Mouse (Mus musculus) CH12F3 (cell line): ENCODE results near the gene Fitm2.
"Not testable (repeated sequence)": the region's sequence is repeated elsewhere in the genome, so short reads cannot be mapped to it uniquely, and the experiment has no call there.

Experiments used
- in situ Hi-C: fragments of 300-500 bp; cut with MboI; formaldehyde crosslinking; loops from 2 replicates; pipeline ENCODE4 v1.14.3; 2020; ENCODE audit warnings: low sequenced_read_pairs

The Fitm2 gene

DNA sequence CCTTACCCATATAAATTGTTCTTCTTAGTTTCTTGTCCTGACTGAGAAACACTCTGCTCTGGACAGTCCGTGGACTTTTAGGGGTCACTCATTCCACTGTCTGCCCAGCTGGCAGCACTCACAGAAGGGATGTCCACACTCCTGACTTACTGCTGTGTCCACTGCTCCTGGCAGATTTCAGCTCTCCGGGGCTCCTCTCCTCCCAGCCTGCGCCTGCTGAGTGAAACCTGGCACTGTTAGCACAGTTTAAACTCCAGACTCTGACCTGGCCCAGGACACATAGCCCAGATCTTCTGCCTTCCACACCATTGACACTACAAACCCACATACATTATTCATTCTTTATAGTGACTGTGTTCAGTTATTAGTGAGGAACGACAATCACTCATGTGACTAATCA is 8.4 kb downstream of the Fitm2 start:
- in situ Hi-C loops = no loop called here

DNA sequence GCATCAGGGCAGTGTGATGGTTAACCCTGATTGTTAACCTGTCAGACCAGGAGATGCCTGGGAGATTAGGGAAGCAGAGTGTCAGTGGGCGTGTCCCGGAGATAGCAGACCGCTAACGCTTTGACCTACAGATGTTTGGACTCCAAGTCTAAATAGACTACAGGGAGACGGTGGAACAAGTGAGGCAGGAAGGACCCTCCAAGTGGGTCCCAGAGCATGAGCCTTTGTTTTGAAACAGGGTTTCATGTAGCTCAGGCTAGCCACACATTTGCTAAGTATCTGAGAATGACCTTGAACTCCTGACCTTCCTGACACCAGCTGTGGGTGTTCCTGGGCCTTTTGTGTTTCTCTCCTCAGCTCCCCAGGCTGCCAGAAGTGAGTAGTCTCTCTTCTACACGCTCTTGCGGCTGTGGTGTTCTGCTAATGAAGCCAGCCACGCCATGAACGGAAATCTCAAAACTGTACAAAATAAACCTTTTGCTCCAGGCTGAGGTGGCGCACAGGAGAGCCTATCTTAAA is 9.1 kb downstream of the Fitm2 start:
- in situ Hi-C loops = no loop called here

DNA sequence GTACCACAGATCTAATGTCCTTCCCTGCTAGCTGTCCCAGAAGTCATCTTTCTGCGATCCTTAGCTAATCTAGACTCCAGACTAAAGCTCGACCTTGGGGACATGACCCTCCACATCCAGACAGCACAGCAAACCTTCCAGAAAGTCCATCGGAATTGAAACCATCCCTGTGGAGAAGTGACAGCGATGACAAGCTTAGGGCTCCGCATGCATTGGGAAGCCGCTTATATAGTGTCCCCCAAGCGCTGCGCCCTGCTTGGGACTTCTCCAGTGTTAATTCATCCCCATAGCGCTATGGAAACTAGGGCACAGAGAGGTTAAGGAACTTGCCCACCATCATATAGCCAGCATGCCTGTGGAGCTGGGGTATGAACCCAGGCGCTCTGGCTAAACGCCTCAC is 9.6 kb downstream of the Fitm2 start:
- in situ Hi-C loops = no loop called here

DNA sequence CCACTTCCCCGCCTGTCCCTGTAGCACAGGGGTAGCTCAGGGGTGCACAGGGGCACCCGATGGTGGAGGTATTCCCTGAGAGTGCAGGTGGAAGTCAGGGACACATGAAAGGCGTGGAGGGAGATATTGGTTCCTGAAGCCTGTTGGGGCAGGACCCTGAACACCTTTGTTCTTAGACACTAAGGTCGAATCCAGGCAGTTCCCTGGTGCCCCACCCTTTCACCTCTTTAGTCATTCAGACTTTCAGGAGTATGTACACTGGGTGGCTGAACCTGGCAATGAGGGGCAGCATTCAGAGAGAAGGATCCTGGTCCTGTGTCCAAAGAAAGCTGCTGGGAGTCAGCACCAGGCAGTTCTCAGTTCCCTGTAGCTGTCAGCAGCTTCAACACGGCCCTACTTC is 10.0 kb downstream of the Fitm2 start:
- in situ Hi-C loops = no loop called here

DNA sequence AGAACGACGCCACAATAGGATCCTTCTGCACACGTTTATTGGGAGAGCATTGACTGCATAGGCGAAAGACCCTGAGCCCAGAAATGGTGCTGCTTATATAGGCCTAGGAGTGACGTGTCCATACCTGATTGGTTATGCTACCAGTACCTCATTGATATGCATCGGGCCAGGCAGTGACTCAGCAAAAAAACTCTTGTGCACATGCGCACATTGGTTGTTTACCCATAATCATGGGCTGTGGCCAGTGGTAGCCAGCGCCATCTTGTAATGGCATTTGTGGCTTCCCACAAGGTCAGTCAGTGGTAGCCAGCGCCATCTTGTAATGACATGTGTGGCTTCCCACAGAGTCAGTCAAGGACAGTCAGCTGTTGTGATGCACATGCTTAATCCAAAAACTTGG is 11.1 kb downstream of the Fitm2 start:
- in situ Hi-C loops = not testable (repeated sequence)

DNA sequence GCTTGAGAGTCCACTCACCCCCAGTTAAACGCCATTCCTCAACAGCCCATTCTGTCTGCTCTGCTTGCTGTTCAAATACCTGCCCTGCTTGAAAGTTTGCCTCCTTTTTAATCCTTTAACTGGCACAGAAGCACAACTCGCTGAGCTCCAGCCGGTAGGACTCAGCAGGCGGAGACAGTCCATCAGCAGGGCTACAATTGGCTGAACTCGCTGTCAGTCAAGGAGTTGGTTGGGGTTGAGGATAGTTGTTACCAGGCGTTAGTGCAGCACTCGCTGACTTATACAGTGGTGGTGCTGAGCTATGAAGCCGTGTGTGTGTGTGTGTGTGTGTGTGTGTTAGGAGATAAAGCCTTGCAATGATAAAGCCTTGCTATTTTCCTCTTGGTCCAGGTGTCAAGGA is 11.8 kb downstream of the Fitm2 start:
- in situ Hi-C loops = no loop called here

DNA sequence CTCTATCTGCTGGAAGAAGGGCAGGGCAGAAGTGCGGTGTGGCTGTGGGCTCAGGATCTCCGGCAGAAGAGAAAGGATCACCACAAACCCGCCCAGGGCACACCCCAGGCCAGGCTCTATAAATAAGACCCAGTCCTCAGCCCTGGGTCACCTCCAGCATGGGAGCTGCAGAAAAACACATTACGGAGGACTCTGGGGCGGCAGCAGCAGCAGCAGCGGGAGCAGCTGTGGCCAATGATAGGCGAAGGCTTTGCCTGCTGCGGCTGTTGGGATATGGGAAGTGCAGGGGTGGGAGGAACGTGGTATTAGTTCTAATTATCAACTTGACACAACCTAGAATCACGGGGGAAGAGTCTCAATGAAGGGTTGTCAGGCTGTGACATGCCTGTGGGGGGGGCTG is 13.0 kb downstream of the Fitm2 start:
- in situ Hi-C loops = no loop called here

DNA sequence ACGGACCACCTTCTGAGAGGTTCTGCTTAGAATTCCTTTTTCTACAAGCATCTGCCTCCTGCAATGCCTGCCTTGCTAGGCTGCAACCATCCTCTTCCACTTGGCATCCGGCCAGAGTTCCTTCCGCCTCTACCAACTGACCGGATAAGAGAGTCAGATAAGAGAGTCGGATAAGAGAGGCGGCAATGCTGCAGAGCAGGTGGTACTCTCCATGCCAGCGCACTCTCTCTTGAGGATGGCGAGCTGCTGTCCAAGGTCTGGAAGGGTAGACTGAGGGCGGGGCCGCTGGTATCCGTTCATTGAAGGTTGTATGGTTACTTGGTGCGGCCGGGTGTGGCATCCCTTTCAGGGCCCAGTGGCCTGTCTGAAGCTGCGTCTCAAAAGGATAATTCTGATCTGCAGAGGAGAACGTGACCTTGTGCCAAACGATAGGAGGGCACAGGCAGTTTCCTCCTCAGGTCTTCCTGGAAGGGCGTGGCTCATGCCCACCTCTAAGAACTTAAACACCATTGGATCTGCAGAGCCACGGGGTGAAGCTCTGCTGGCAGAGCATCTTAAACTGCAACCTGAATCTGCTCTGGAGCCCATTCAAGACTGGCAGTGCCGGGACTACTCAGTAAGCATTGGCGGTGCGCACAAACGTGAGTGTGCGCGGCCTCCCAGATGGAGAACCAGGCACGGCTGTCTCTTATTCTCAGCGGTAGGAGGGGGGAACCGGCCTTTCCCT is 13.7 kb downstream of the Fitm2 start:
- in situ Hi-C loops = no loop called here

DNA sequence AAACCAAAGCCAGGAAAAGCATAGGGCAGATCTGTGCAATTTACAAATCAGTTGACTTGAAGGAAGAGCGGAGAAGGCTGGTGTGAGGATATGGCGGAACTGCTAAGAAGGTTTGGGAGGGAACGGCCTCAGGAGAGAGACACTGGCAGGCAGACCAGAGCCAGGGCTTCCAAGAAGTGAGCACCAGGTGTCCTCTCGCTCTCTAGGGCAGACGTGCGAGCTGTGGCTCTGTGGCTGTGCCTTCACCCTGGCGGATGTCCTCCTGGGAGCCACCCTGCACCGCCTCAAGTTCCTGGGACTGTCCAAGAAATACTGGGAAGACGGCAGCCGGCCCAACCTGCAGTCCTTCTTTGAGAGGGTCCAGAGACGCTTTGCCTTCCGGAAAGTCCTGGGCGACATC is 19.1 kb downstream of the Fitm2 start:
- in situ Hi-C loops = no loop called here

DNA sequence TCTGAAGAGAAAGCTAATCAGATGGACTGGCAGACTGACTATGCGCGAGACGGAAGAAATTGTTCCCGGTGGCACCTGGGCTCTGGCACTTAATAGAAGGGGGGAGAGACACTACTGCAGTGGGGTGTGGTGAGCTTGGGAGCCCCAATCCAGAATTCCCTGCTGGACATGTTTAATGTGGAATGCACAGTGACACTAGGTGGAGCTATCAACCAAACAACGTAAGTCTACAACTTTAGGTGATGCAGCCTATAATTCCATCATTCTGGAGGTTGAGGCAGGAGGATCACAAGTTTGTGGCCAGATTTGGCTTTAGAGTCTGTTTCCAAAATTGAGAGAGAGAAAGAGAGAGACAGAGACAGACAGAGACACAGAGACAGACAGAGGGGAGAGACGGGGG is 19.7 kb downstream of the Fitm2 start:
- in situ Hi-C loops = no loop called here

DNA sequence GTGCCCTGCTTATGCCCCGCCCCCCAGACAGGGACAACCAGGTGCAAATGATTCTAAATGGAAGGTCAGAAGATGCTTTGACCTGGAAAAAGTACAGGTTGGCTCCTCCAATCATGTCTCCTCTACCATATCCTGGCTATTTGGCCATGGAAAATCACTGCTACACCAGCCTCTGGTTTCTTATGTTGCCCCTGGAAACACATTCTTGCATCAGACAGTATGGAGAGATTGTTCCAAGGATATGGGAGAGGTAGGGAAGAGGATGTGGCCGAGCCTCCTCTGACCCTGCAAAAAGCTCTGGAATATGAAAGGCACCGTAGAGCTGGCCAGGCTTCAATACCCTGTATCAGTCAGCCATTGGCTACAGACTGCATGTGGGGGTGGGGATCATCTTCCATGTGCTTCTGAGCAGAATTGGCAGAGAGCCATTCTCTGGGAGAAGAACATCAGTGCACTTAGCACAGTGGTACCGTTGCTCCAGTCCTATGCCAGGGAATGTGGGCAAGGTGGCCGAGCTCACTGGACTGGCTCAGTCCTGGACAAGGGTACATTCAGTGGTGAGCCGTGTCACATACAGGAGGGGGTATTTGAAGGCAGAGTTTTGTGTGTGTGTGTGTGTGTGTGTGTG is 21.6 kb downstream of the Fitm2 start:
- in situ Hi-C loops = no loop called here

DNA sequence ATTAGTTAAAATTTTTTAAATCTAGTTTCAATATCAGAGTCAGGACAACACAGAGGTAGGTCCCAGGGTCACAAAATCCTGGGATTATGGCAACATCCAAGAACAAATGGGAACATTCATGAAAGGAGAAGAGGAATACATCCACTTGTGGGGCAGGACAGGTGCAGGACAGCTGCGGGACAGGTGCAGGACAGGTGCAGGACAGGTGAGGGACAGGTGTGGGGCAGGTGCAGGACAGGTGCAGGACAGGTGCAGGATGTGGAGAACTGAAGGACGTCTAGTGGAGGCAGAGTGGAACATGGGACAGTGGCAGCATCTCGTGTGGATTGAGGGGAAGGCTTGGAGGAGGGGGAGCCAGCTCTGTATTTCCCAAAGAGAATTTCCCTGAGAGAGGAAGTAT is 23.2 kb downstream of the Fitm2 start:
- in situ Hi-C loops = no loop called here

DNA sequence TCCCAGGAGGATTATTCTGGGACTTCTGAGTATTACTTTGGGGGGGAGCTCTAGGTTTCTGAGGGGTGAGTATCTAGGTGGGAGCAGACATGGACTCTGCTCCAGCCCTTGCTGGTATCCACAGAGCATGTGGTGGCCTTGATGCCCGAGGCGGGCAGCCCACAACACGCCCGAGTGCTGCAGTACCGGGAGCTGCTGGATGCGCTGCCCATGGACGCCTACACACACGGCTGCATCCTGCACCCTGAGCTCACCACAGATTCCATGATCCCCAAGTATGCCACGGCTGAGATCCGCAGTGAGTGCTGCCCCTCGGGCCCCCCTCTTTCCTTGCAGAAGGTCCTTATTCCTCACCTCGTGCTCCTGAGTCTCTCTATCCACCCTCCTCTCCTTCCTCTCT is 25.1 kb downstream of the Fitm2 start:
- in situ Hi-C loops = no loop called here

DNA sequence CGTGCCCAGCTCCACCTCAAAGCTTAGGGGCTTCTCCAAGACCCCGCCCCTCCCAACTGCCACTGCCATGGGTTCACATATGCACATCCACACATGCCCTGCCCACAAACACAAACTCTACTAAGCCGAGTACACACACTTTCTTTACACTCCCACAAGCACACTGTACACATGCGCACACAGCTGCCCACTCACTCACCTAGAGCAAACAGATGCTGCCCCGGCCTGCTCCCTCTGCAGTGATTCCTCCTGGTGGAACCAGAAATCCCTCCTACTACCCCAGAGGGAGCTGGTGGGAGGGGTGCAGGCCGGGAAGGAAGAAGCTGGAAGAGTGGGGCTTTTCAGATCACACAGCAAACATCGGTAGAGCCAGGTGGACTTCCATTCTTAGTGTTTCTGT is 28.4 kb downstream of the Fitm2 start:
- in situ Hi-C loops = no loop called here

DNA sequence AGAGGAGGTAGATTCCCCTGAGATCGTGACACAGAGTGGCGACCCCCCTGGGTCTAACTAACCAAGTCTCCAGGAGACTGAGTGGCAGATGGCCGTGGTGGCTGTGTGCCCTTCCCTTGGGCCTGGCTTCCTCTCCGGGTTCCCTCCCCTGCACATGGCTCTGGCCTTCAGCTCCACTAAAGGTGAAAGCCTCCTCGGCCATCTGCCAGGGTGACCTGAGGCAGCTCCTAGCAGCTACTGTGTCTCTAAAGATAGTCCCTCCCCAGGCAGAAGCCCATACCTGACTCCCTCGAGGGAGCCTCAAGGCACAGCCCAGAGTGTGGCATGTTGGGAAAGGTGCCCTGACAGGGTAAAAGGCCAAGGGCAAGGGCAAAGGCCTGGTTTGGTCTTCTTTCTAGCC is 28.9 kb downstream of the Fitm2 start:
- in situ Hi-C loops = no loop called here

DNA sequence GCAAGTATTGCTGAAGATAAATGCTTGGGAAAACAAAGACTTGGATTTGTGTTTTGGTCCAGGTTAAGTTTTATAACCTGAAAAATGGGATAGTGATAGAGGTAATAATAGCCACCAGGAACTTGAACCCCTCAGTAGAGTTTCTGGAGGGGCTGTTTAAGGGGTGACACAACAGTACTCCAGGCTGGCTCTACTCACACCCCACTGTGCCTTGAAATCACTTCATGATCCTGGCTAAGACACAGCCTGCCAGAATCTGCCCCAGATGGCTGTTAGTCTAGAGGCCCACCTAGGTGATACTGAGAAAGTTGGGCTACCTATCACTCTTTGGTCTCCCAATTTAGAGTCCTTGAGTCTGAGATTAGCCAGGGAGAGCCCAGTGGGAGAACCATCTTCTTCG is 32.9 kb downstream of the Fitm2 start:
- in situ Hi-C loops = no loop called here

DNA sequence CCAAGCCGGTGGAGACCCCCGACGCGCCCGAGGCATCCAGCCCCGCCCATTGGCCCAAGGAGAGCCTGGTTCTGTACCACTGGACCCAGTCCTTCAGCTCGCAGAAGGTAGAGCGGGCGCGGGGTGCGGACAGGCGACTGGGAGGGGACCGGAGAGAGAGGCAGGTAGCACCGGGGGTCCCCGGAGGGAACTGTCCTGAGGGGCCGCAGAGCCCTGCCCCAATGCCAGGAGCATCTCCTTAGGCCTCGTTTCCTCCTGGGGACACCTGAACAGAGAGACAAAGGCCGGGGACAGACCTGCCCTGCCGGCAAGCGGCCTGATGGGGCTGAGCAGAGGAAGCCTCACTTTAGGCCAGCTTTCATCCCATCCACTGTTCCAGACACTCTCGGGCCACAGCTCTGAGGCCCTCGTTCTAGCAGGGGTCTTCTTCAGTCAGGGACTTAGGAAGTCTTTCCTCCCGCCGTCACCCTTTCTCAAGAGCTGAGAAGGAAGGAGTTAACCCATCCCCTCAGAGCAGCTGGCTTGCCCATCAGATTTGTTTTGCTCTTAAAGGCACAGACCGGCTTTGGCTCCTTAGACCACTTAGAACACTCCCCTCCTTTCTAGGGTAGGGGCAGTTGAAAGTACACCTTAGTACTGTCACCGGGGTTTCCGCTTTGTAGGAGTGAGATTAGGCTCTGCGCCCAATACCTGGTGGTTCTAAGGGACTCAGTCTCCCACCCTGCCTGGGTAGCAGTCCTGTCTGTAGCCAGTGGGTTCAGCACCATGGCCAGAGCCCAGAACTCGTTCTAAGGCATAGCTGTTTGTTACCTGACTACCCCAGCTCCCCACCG is 33.6 kb downstream of the Fitm2 start:
- in situ Hi-C loops = no loop called here

DNA sequence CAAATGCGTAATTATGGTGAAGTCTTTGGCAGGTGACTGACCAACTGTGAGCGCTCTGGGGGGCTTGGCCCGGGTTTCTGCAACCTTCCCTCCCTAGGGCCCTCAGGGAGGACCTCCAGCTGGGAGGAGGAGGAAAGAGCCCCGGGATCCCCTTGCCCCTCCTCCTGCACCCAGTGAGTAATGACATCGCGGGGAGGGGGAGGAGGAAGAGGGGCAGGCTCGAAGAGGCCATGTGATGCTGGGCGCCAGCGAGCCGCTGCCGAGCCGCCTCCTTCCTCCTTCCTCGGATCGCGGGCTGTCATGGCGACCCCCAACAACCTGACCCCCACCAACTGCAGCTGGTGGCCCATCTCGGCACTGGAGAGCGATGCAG is 34.2 kb downstream of the Fitm2 start, which contains the start of gene Gdap1l1:
TSS of gene Gdap1l1 (plus strand) at position 231 of the 373 bp plus-strand sequence.
- in situ Hi-C loops = no loop called here

DNA sequence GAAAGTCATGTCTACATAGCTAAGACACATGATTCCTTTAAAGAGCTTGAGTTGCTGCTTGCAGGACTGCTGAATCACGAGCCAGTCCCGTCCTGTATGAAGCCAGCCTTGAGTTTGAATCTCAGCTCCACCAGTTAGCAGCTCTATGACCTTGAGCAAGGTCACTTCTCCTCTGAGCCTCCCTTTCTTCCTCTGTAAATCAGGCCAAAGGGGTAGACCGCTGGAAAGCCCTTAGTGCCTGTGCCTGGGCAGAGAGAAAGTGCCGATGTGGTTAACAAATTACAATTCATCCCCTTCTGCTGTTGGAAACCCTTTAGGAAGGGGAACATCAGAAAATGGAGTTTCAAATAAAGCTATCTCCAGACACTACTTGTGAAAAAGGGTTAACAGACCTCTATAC is 34.6 kb downstream of the Fitm2 start:
- in situ Hi-C loops = no loop called here

DNA sequence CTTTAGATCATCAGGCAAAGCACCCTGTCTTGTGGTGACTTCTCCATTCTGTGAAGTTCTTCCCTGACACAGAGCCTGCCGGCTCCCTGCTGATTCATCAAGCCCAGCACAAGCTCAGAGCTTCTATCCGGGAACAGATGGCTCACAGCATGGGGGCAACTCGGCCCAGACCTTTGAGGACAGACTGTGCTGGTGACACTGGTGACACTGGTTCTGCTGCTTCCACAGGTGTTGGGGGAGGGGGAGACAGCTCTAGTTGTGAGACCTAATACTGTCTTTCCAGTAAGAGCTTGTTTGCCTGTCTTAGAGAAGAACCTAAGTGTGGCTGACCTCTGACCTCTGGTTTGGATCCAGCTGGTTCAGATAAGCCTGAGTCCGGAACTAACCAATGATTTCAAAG is 38.5 kb downstream of the Fitm2 start:
- in situ Hi-C loops = no loop called here

DNA sequence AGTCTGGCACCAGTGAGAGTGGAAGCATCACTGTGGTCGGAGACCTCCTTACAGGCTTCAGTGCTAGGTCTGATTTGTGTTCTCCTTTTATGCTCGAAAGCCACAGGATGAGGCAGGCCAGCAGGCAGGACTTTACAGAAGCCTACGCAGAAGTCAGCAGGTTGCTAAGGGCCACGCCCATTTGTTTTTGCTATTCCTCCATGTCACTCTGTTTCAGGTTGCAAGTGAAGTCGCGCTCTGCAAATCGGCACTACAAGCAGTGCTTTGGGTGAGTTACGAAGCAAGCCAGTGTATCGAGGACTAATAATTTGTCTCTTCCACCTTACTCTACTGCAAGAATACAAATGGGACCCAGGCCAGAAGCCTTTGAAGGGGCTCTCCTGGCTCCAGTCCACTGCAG is 41.1 kb downstream of the Fitm2 start:
- in situ Hi-C loops = no loop called here
